Mouse (Mus musculus): ENCODE results near the gene Tbc1d24. TPM values are rescaled to one million over a fixed set of nuclear protein-coding genes. Genes with fewer than 3 reads are reported as not detected.
A peak's percentile ranks its signal among the peaks of the same experiment; 100 is the strongest.

Gene Tbc1d24
- total RNA-seq, 1 experiment from 2014 or later = 22.4 TPM

- peak; percentile 59 for DNase-seq
These were observed 31.9 kb downstream of the Tbc1d24 start for GRCm38 (mm10) chr17:24173423-24173822.

- DNase-seq = no peak
These were observed 33.6 kb downstream of the Tbc1d24 start for GRCm38 (mm10) chr17:24171738-24172137.

- no peak for DNase-seq
These were observed 34.6 kb downstream of the Tbc1d24 start for GRCm38 (mm10) chr17:24170729-24171128.

GRCm38 (mm10) chr17:24170125-24170524 is 35.2 kb downstream of the Tbc1d24 start:
- no peak for DNase-seq

- DNase-seq = peak; percentile 95
These were observed 35.9 kb downstream of the Tbc1d24 start, which contains the start of gene Atp6v0c for GRCm38 (mm10) chr17:24169317-24170065. Gene Atp6v0c, minus strand, starts transcription at chr17:24169702.

DNA sequence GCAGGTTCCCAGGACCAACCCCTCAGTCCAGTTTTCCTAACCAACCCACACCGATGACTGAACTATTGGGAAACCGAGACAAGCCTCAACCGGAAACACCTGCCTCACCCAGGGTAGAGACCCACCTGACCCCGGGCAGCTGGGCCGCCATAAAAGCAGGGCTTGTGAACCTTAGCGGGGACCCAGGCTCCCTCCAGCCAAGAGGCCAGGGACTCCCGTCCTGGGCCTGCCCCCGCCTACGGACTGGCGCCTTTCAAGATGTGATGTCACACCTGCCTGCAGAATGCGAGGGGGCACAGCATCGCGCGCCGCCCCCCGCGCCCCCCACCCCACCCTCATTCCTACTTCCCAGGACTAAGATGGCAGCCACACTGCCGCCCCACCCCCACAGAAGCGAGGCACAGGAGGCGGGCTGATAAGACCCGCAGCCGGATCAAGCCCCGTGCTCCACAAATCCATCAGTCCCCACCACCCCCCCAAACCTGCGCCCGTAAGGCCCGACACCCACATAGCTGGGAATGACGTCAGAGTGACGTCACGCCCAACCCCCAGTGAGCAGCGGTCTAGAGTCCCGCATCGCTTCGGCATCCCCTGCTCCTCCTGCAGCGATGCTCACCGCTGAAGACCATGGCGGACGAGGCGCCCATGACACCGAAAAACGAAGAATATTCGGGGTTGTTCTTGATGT is 36.6 kb downstream of the Tbc1d24 start:
- DNase-seq = peak; percentile 63

DNA sequence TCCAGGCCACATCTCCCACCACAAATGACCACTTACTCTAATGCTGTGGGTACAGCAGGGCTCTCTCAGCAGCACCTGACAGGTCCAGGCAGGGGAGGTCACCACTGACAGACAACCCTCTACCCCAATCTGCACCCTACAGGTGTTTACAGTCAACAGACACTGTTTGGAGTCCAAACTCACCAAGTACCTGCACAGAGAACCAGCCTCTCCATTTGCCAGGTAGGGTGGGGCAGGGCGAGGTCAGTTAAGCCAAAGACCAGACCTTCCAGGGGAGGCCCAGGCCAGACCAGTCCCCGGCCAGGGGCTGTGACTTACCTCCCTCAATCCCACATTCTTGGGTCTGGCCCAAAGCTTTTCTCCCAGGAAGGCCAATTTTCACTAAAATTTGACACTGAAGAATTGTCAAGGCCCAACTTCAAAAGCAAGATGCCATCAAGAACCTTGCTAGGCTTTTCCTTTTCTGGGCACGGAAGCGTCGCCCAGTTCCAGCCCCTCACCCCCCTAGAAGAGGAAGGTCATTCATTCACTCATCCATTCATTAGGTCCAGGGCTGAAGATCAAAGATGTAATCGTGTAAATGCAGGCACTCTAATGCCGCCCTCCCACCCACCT is 37.4 kb downstream of the Tbc1d24 start:
- DNase-seq = no peak

DNA sequence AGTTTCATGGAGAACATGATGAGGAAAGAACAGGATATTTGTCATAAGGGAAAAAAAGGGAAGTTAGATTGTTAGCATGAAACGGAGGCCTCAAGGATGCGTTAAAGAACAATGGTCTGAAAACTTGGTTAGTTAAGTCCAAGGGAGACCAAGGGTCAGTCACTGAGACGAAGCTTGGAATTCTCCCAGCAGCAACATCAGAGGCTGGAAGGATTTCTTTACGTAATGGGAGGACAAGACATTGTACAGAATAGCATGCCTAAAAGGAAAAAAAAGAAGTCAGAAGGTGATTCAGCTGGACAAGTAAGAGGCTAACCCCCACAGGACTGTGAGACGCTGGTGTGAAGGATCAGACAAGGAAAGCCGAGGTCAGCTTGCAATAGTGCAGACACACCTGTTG is 38.2 kb downstream of the Tbc1d24 start:
- DNase-seq = no peak

DNA sequence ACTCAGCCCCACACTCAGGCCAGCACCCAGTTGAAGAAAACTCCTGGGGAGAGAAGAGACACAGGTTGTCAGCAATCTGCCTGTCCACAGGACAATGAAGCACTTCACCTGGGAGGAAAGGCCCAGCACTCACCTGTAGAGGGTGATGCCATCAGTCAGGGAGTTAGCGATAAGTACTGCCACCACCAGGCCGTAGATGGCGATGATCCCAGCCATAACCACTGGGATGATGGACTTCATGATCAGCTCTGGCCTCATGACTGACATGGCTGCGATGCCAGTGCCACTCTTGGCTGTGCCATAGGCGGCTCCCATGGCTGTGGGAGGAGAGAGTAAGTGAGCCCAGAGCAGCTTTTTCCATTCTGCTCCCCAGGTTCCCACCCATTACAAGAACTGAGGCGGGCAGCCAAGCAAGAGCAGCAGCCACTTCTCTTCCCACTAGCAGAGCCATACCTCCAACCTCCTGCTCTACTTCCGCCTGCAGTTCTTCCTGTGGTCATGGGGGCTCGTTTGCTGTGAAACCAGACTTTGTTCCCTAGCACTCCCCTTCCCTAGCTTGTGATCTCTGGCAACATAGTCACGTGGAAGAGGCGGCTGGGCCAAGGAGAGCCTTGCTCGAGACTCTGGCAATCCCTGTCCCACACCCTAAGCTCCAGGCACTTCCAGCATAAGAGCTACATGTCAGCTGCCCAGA is 40.6 kb downstream of the Tbc1d24 start:
- no peak for DNase-seq

DNA sequence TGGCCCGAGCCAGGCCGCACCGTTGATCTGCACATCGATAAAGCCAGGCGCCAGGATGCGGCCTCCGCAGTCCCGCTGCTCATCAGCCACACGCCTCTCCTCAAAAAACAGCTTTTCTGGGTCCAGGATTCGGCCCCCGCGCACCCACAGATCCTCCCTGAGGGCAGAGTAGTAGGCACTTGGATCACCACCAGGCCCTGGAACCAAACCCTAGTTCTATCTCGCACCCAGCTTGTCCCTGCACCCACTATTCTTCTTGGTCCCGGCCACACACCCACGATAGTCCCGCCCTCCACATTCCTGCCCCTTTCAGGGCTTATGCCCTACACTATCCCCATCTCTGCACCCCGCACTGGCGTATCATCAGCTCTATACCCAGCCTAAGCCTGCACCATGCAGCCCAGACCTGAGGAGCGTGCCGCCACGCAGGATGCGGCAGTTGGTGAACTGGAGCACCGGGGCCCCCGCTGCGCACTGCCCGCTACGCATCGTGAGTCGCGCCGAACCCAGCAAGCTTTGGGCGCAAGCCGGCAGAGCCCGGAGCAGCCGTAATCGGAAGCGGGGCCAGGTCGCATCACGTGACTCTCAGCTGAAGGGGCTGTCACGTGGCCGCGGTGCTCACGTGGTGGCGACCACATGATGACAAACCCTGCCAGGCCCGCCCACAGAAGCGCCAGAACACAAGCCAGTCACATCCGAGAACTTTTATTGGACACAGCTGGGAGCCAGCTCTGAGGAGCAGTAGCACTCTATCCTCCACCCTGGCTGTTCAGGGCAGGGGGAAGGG is 42.0 kb downstream of the Tbc1d24 start, which contains the start of gene Amdhd2:
Gene Amdhd2, minus strand, starts transcription at position 591 of the 787 bp plus-strand sequence.
- peak; percentile 96 for DNase-seq

DNA sequence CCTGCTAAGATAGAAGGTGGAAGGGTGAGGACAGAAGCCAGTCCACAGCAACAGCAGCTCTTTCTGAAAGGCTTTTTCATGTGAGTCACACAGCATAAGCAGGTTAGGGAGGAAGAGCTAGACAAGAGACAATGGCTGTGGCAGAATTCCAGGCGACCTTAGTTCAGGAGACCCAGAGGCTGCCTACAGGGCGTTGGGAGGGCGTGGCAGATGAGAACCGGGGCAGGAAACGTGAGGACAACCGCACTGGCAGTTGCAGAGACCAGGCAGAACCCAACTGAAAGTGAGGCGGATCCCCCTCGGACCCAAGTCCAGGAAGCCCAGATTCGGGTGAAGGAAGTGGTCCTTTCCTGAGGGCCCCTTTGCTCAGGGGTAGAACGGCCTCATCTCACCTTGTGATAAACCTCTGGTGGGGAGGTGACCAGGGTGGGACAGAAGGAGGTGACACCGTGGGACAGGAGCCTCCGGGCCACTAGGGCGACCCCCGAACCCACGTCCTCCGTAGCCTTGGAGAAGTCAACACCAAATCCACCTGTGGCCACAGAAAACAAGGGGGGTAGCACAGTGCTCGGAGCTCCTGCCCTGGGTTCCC is 42.7 kb downstream of the Tbc1d24 start:
- no peak for DNase-seq

DNA sequence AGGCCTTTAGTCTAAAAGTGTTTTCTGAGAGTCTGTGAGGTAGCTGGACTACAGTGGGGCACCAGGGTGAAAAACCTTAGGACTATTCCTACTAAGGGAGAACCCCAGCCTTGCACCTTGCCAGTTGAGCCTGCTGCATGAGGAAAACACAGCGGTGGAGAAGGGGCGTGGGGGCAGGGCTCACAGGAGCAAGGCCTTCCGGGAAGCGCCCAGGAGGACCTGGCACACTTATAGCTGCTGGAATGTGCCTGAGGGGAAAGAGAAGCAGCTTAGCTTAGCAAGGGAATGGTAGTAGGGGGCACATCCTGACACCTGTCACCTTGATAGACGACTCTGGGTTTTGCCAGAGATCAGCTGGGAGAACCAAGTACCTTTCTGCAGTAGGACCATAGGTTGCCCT is 43.9 kb downstream of the Tbc1d24 start:
- DNase-seq = no peak

- DNase-seq = no peak
These were observed 47.8 kb downstream of the Tbc1d24 start for GRCm38 (mm10) chr17:24157526-24157925.

DNA sequence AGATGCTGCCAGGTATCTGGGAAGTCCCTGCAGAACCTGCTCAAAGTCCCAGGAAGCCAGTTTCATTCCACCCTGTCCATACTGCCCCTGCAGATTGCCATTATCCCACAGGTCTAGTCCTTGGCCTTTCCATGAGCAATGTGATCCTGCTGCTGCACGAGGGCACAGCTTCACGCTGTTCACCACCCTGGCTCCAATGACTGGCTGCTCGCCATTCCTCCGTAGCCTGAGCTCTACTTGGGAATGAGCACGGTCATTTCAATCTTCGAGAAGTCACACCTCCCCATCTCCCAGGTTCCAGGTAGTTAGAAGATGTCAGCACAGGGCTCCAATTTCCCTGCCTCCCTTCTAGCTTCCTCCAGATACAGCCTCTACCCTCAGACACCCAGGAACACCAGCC is 48.2 kb downstream of the Tbc1d24 start:
- no peak for DNase-seq

DNA sequence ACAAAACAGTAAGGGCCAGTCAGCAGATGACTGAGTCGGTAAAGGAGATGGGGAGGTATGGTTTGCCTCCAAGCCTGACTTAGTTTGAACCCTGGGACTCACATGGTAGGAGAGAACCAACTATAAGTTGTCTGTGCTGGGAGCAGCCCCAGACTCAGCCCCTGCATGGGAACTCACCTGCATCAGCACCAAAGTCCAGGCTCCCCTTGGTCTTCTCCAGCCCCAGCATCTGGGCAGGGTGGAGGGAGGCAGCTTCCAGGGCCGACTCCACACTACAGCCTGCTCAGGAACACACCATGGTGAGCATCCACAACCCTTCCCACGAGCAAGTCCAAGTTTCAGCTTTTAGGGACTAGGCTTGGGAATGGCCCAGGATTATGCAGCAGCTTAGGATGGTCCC is 49.0 kb downstream of the Tbc1d24 start:
- no peak for DNase-seq

DNA sequence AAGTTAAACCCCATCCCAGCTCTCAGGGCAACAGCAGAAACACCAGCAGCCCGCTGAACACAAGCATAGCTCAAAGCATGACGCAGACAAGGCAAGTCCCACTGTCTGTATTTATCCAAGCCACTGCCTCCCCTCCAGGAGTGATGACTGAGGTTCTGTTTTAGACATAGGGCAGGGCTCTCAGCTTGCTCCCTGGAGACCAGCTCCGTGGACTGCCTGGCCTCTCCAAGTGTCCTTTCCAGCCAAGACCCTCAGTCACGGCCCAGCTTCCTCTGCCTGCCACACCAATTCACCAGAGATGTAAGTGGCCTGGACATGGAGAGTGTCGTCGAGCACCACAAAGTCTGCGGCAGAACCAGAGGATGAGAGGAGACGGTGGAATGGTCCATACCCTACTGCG is 49.6 kb downstream of the Tbc1d24 start:
- no peak for DNase-seq

DNA sequence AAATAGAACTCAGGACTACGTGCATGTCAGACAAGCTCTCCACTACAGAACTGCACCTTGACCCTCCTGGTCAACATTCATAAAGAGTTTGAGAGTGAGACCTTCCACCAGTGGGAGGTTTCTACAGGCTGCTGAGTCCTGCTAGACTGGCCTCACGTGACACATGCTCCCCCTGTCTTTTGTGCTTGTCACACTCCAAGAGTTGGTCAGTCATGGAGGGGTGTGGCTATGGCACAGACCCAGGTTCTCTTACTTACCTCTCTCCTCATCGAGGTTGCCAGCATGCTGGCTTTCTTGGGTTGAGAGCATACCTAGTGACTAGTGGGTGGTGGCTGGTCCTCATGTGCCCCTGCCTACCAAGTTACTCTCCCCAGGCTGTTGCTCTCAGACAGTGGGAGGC is 50.9 kb downstream of the Tbc1d24 start:
- DNase-seq = no peak

DNA sequence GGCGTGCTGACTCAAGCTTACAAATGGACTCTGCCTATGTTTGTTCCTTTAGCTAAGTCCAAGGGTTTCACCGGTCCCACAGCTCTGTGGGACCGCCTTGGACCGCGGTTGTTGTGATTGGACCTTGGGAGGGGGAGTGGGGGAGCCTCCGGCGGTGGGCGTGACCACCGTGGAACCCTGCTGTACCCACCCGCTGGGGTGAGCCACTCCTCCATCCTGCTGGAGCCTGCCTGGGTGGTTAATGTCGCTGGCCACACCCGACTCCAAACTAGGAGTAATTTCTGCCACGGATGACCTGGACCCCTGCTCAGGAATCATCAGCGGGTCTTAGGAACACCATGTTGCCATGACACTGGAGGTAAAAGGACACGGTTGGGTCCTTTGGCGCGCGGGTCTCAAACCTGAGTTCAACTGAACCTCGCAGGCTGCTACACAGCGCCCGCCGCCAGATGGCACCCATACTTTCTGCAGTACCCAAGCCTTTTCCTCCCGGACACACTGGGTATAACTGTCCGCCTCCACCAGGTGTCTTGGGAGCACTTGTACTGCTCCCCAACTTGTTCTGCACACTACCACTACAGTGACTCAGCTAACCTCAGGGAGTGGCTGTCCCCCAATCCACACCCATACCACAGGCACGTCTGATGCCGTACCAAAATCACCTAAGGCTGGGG is 53.3 kb downstream of the Tbc1d24 start:
- DNase-seq = peak; percentile 82

GRCm38 (mm10) chr17:24151382-24151781 is 54.0 kb downstream of the Tbc1d24 start:
- no peak for DNase-seq

- DNase-seq = no peak
These were observed 54.5 kb downstream of the Tbc1d24 start, which contains the start of gene Pdpk1 for GRCm38 (mm10) chr17:24150824-24151223. Gene Pdpk1, minus strand, starts transcription at chr17:24150924.

DNA sequence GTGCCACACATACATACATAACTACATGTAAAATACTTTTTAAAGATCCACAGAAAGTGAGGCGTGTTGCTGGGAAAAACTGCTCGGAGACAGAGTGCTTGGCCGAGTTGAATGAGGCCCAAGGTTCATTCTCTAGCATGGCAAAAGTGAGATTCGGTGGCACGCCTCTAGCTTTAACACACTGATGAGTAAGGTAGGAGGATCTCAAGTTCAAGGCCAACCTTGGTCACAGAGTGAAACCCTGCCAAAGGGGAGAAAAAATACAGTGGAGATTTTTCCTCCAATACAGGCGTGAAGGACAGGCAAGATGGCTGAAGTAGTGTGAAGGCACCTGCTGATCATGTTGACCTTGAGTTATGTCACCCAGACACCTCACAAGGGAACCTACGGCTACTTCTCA is 55.9 kb downstream of the Tbc1d24 start:
- peak; percentile 42 for DNase-seq
